ENCODE assay signal across 9 mouse cellular contexts in genomic region chr5:128808547-128809182, GRCm38 (mm10).
A peak's percentile ranks its signal among the peaks of the same experiment; 100 is the strongest.
DNase-seq lines count a peak whose midpoint lies in the region; ATAC-seq and TF ChIP-seq lines count a peak whose summit lies in the region.
"Had no signal": no experiment of that assay in that cellular context is flagged by ENCODE, and none has a peak within 500 bp of the region (broad histone marks: within the 10 kb centered on the region; RNA-seq: fewer than 3 reads in every experiment).

No protein-coding gene starts in this region.

- WGBS in heart, adult 2 months = 63% methylated on average over 9 of the region's 9 CpGs
- WGBS in neural tube, embryonic 11.5 days = 64% methylated on average over 9 of the region's 9 CpGs
- 62% methylated on average over 9 of the region's 9 CpGs for WGBS in neural tube, embryonic 15.5 days
- 58% methylated on average over 9 of the region's 9 CpGs for WGBS in stomach, postnatal 0 days

- H3K79me2 ChIP-seq in heart, adult 2 months (replicated peaks; ENCODE audit: control insufficient read depth, insufficient read depth, low read length) = no peaks in the 10 kb centered on the region

- intact Hi-C loops in heart, adult 2 months (cut with DNase I) = no loop called here
- intact Hi-C loops in heart, postnatal 36 days (cut with DNase I) = loop anchor here (10.0 kb wide), 1 partner anchor 166 kb away; no protein-coding TSS in a partner anchor

- DNase-seq in heart, adult 2 months = no peak
- no peak for DNase-seq in heart, postnatal 36 days
- peak; percentile 39 for DNase-seq in neural tube, embryonic 11.5 days (ENCODE audit: low spot score)
- DNase-seq in embryo, embryonic 10 days (ENCODE audit: low spot score) = peak; percentile 29
- DNase-seq in stomach, postnatal 0 days (ENCODE audit: low spot score) = peak; percentile 30
- DNase-seq in layer of hippocampus, adult 9-11 months = no peak
- no peak for DNase-seq in B cell, adult 2 months

- no peak overlapping the region for H3K4me3 ChIP-seq in heart, adult 2 months
- H3K4me3 ChIP-seq in neural tube, embryonic 11.5 days (ENCODE audit: low read depth, low read length) = no peak overlapping the region
- H3K4me3 ChIP-seq in neural tube, embryonic 15.5 days (replicated peaks) = no peak overlapping the region
- H3K4me3 ChIP-seq in stomach, postnatal 0 days (ENCODE audit: low read depth, low read length) = no peak overlapping the region

- no peak for TF ChIP-seq POLR2A in heart, adult 2 months (IDR thresholded peaks at IDR 0.05; ENCODE audit: insufficient read depth, low read depth, low read length)

- H3K9me3 ChIP-seq in neural tube, embryonic 11.5 days (ENCODE audit: control insufficient read depth, low read length) = no peaks in the 10 kb centered on the region
- no peaks in the 10 kb centered on the region for H3K9me3 ChIP-seq in neural tube, embryonic 15.5 days (replicated peaks)
- H3K9me3 ChIP-seq in stomach, postnatal 0 days (ENCODE audit: control insufficient read depth, low read length) = no peaks in the 10 kb centered on the region

- H3K9ac ChIP-seq in heart, adult 2 months (ENCODE audit: low read depth, low read length) = no peak overlapping the region
- no peak overlapping the region for H3K9ac ChIP-seq in neural tube, embryonic 11.5 days (ENCODE audit: low read length)
- H3K9ac ChIP-seq in neural tube, embryonic 15.5 days (replicated peaks) = no peak overlapping the region
- H3K9ac ChIP-seq in stomach, postnatal 0 days (ENCODE audit: low read length) = no peak overlapping the region

- no peak for ATAC-seq in neural tube, embryonic 11.5 days (ENCODE audit: insufficient read depth, low FRiP score, low TSS enrichment)
- ATAC-seq in neural tube, embryonic 15.5 days (ENCODE audit: low FRiP score) = no peak
- no peak for ATAC-seq in stomach, postnatal 0 days (ENCODE audit: low FRiP score, low TSS enrichment)
- ATAC-seq: Patski had no signal

- H3K27ac ChIP-seq in heart, adult 2 months = no peak overlapping the region
- no peak overlapping the region for H3K27ac ChIP-seq in neural tube, embryonic 11.5 days (ENCODE audit: low read depth, low read length)
- H3K27ac ChIP-seq in neural tube, embryonic 15.5 days (replicated peaks) = no peak overlapping the region
- no peak overlapping the region for H3K27ac ChIP-seq in stomach, postnatal 0 days (replicated peaks)

- no peaks in the 10 kb centered on the region for H3K36me3 ChIP-seq in heart, adult 2 months (ENCODE audit: control insufficient read depth, insufficient read depth, low read length)
- H3K36me3 ChIP-seq in neural tube, embryonic 11.5 days (ENCODE audit: control insufficient read depth, insufficient read depth, low read length) = no peaks in the 10 kb centered on the region
- no peaks in the 10 kb centered on the region; the same call in 1 of the 2 replicates for H3K36me3 ChIP-seq in neural tube, embryonic 15.5 days
- H3K36me3 ChIP-seq in stomach, postnatal 0 days (ENCODE audit: control insufficient read depth, insufficient read depth, low read length) = no peaks in the 10 kb centered on the region

- TF ChIP-seq CTCF in heart, adult 2 months (IDR thresholded peaks at IDR 0.05) = peak; percentile 37
- TF ChIP-seq CTCF in stomach, postnatal 0 days (IDR thresholded peaks at IDR 0.05; ENCODE audit: low read depth) = peak; percentile 54

- H3K4me1 ChIP-seq in heart, adult 2 months (ENCODE audit: control insufficient read depth, insufficient read depth, low read length) = no peaks in the 10 kb centered on the region
- no peaks in the 10 kb centered on the region for H3K4me1 ChIP-seq in neural tube, embryonic 11.5 days (ENCODE audit: control insufficient read depth, insufficient read depth, low read length)
- H3K4me1 ChIP-seq in neural tube, embryonic 15.5 days = peaks cover 51% of the 10 kb centered on the region
- H3K4me1 ChIP-seq in stomach, postnatal 0 days (replicated peaks; ENCODE audit: control insufficient read depth, insufficient read depth) = no peaks in the 10 kb centered on the region

- H3K4me2 ChIP-seq in neural tube, embryonic 11.5 days (ENCODE audit: low read depth) = no peak overlapping the region
- H3K4me2 ChIP-seq in neural tube, embryonic 15.5 days = no peak overlapping the region
- H3K4me2 ChIP-seq in stomach, postnatal 0 days (replicated peaks; ENCODE audit: low read depth) = no peak overlapping the region

- no peaks in the 10 kb centered on the region for H3K27me3 ChIP-seq in heart, adult 2 months (ENCODE audit: control insufficient read depth, insufficient read depth, low read length)
- no peaks in the 10 kb centered on the region for H3K27me3 ChIP-seq in neural tube, embryonic 11.5 days (ENCODE audit: control insufficient read depth, insufficient read depth, low read length)
- H3K27me3 ChIP-seq in neural tube, embryonic 15.5 days (replicated peaks) = no peaks in the 10 kb centered on the region
- H3K27me3 ChIP-seq in stomach, postnatal 0 days (ENCODE audit: control insufficient read depth, insufficient read depth, low read length) = no peaks in the 10 kb centered on the region
- H3K27me3 ChIP-seq: Patski had no signal

- TF ChIP-seq EP300 in heart, adult 2 months (IDR thresholded peaks at IDR 0.05; ENCODE audit: insufficient read depth, low read depth, low read length) = no peak
- no peak for TF ChIP-seq EP300 in stomach, postnatal 0 days (optimal IDR thresholded peaks at IDR 0.05)

Comparison
In these comparisons a context has a peak if more than half of its experiments do, and no peak if none do; other contexts are left out.
1. DNase-seq: peak in neural tube, embryonic 11.5 days (single experiment), embryo, embryonic 10 days (single experiment) and stomach, postnatal 0 days (single experiment); none in heart, adult 2 months (0 of 2), heart, postnatal 36 days (0 of 2), layer of hippocampus, adult 9-11 months (single experiment) and B cell, adult 2 months (0 of 2).